Mouse (Mus musculus) forebrain, postnatal 0 days (tissue): ENCODE data around the gene Dapp1. TPM values are rescaled to one million over a fixed set of nuclear protein-coding genes. Genes with fewer than 3 reads are reported as not detected.
A peak's percentile ranks its signal among the peaks of the same experiment; 100 is the strongest.

ENCODE experiments used
- ATAC-seq: fragments of 200-750 bp; cut with Nextera tagmentation; 2 replicates; pipeline ENCODE4 v1.8.0; 2017; ENCODE audit warnings: mild to moderate bottlenecking, moderate library complexity
- DNase-seq: peaks from one replicate; pipeline ENCODE4 v3.0.0-alpha.2; 2015
- H3K27ac ChIP-seq: fragments of 300-500 bp; sonication (generic); 2 replicates; pipeline ENCODE4 v1.5.1; 2014; ENCODE audit warnings: low read depth, mild to moderate bottlenecking, antibody characterized with exemption, low read length, moderate library complexity, mixed read lengths
- H3K27me3 ChIP-seq: fragments of 300-500 bp; sonication (generic); 2 replicates; pipeline ENCODE4 v1.6.1; 2014; ENCODE audit warnings: mild to moderate bottlenecking, low read length, mixed read lengths; ENCODE audit not compliant: insufficient read depth
- H3K36me3 ChIP-seq: fragments of 300-500 bp; sonication (generic); 2 replicates; pipeline ENCODE4 v1.6.1; 2014; ENCODE audit warnings: mild to moderate bottlenecking, moderate library complexity; ENCODE audit not compliant: insufficient read depth
- H3K4me1 ChIP-seq: fragments of 300-500 bp; sonication (generic); 2 replicates; pipeline ENCODE4 v1.6.1; 2014; ENCODE audit warnings: antibody characterized with exemption; ENCODE audit not compliant: insufficient read depth
- H3K4me2 ChIP-seq: fragments of 300-500 bp; sonication (generic); 2 replicates; pipeline ENCODE4 v1.6.1; 2014; ENCODE audit warnings: low read depth, mild to moderate bottlenecking, moderate library complexity
- H3K4me3 ChIP-seq: fragments of 300-500 bp; sonication (generic); 2 replicates; pipeline ENCODE4 v1.5.1; 2014; ENCODE audit warnings: low read depth, low read length, mixed read lengths
- H3K9ac ChIP-seq: fragments of 300-500 bp; sonication (generic); 2 replicates; pipeline ENCODE4 v1.6.1; 2014; ENCODE audit warnings: mild to moderate bottlenecking
- H3K9me3 ChIP-seq: fragments of 300-500 bp; sonication (generic); 2 replicates; pipeline ENCODE4 v1.6.1; 2016; ENCODE audit warnings: low read length
- CTCF ChIP-seq: sonication (generic); IDR thresholded peaks from 2 replicates; pipeline ENCODE4 v1.5.1; 2016; ENCODE audit warnings: antibody characterized with exemption, control low read depth, low read depth
- WGBS: fragments of 180-500 bp; shearing (Covaris S2); extraction: QIAGEN DNeasy Blood & Tissue Kit; methylation state at CpG from one replicate; pipeline ENCODE4 v1.1.7; 2014; 5-methylcytosine and 5-hydroxymethylcytosine counted together
- polyA plus RNA-seq: library from polyadenylated mRNA; unstranded; fragments of >200 nt; fragmentation: Nextera tagmentation; extraction: Ambion mirVana; gene quantifications from 2 replicates; pipeline ENCODE4 v1.2.1, GENCODE M21; 2015
- total RNA-seq: library from RNA; depleted of rRNA; stranded (reverse); fragments of >200 nt; gene quantifications from 2 replicates; pipeline ENCODE4 v1.2.3, GENCODE M21; 2014

Gene Dapp1
- total and polyA plus RNA-seq, 2 experiments from 2014 or later, result 3.3 to 4.3 TPM

GRCm38 (mm10) chr3:137900149-137900548 is 81.2 kb downstream of the Dapp1 start:
- H3K36me3 ChIP-seq, result peaks cover 27% of the 10 kb centered on the region
- ATAC-seq (peak; percentile 61), DNase-seq (peak; percentile 58)
- 34% methylated on average over 10 of the region's 10 CpGs for WGBS
- no peak for TF ChIP-seq CTCF
- H3K27ac ChIP-seq, result no peak overlapping the region
- no peak overlapping the region for H3K4me3 ChIP-seq
- H3K4me2 ChIP-seq, result no peak overlapping the region
- no peaks in the 10 kb centered on the region for H3K4me1 ChIP-seq
- no peaks in the 10 kb centered on the region for H3K9me3 ChIP-seq
- H3K27me3 ChIP-seq, result no peaks in the 10 kb centered on the region
- no peak overlapping the region for H3K9ac ChIP-seq

GRCm38 (mm10) chr3:137897685-137898084 is 83.7 kb downstream of the Dapp1 start:
- TF ChIP-seq CTCF, result no peak
- DNase-seq (no peak), ATAC-seq (no peak)
- no peak overlapping the region for H3K4me3 ChIP-seq
- no peaks in the 10 kb centered on the region for H3K4me1 ChIP-seq
- no peak overlapping the region for H3K27ac ChIP-seq
- 86% methylated on average over 5 of the region's 5 CpGs for WGBS
- H3K9me3 ChIP-seq, result no peaks in the 10 kb centered on the region
- no peak overlapping the region for H3K4me2 ChIP-seq
- no peaks in the 10 kb centered on the region for H3K27me3 ChIP-seq
- no peak overlapping the region for H3K9ac ChIP-seq
- H3K36me3 ChIP-seq, result peaks cover 33% of the 10 kb centered on the region

- peaks cover 26% of the 10 kb centered on the region for H3K36me3 ChIP-seq
- no peak overlapping the region for H3K27ac ChIP-seq
- ATAC-seq (no peak), DNase-seq (no peak)
- no peaks in the 10 kb centered on the region for H3K4me1 ChIP-seq
- H3K9me3 ChIP-seq, result no peaks in the 10 kb centered on the region
- H3K27me3 ChIP-seq, result no peaks in the 10 kb centered on the region
- no peak overlapping the region for H3K9ac ChIP-seq
- no peak overlapping the region for H3K4me3 ChIP-seq
- 98% methylated on average over 3 of the region's 3 CpGs for WGBS
- no peak for TF ChIP-seq CTCF
- no peak overlapping the region for H3K4me2 ChIP-seq
Measured at GRCm38 (mm10) chr3:137896867-137897266, 84.5 kb downstream of the Dapp1 start.

- Histone ChIP-seq H3K9ac (no peak overlapping the region), H3K4me3 (no peak overlapping the region), H3K9me3 (no peaks in the 10 kb centered on the region), H3K4me2 (no peak overlapping the region), H3K27ac (no peak overlapping the region), H3K27me3 (no peaks in the 10 kb centered on the region), H3K4me1 (no peaks in the 10 kb centered on the region), H3K36me3 (peaks cover 26% of the 10 kb centered on the region)
- ATAC-seq (no peak), DNase-seq (no peak)
- TF ChIP-seq CTCF, result no peak
- 82% methylated on average over 4 of the region's 4 CpGs for WGBS
Measured at GRCm38 (mm10) chr3:137896386-137896785, 85.0 kb downstream of the Dapp1 start.

GRCm38 (mm10) chr3:137895196-137895595 is 86.1 kb downstream of the Dapp1 start:
- no peak overlapping the region for H3K4me3 ChIP-seq
- ATAC-seq (no peak), DNase-seq (no peak)
- no peaks in the 10 kb centered on the region for H3K4me1 ChIP-seq
- peak; percentile 39 for TF ChIP-seq CTCF
- H3K36me3 ChIP-seq, result peaks cover 23% of the 10 kb centered on the region
- WGBS, result 94% methylated on average over 3 of the region's 3 CpGs
- no peaks in the 10 kb centered on the region for H3K9me3 ChIP-seq
- no peak overlapping the region for H3K9ac ChIP-seq
- H3K27me3 ChIP-seq, result no peaks in the 10 kb centered on the region
- H3K4me2 ChIP-seq, result no peak overlapping the region
- no peak overlapping the region for H3K27ac ChIP-seq

GRCm38 (mm10) chr3:137893789-137894188 is 87.6 kb downstream of the Dapp1 start:
- H3K4me1 ChIP-seq, result no peaks in the 10 kb centered on the region
- no peak overlapping the region for H3K9ac ChIP-seq
- no peak overlapping the region for H3K4me3 ChIP-seq
- WGBS, result 86% methylated on average over 4 of the region's 4 CpGs
- DNase-seq (no peak), ATAC-seq (no peak)
- no peak overlapping the region for H3K4me2 ChIP-seq
- no peaks in the 10 kb centered on the region for H3K9me3 ChIP-seq
- TF ChIP-seq CTCF, result no peak
- no peak overlapping the region for H3K27ac ChIP-seq
- H3K27me3 ChIP-seq, result no peaks in the 10 kb centered on the region
- H3K36me3 ChIP-seq, result peaks cover 27% of the 10 kb centered on the region

- peaks cover 24% of the 10 kb centered on the region for H3K36me3 ChIP-seq
- H3K4me2 ChIP-seq, result no peak overlapping the region
- TF ChIP-seq CTCF, result no peak
- no peaks in the 10 kb centered on the region for H3K4me1 ChIP-seq
- DNase-seq (no peak), ATAC-seq (no peak)
- no peaks in the 10 kb centered on the region for H3K27me3 ChIP-seq
- H3K4me3 ChIP-seq, result no peak overlapping the region
- H3K9me3 ChIP-seq, result no peaks in the 10 kb centered on the region
- no peak overlapping the region for H3K9ac ChIP-seq
- H3K27ac ChIP-seq, result no peak overlapping the region
- 72% methylated on average over 4 of the region's 4 CpGs for WGBS
Measured at GRCm38 (mm10) chr3:137892118-137892517, 89.2 kb downstream of the Dapp1 start.

- Histone ChIP-seq H3K27ac (no peak overlapping the region), H3K4me2 (no peak overlapping the region), H3K4me1 (no peaks in the 10 kb centered on the region), H3K9me3 (no peaks in the 10 kb centered on the region), H3K27me3 (no peaks in the 10 kb centered on the region), H3K4me3 (no peak overlapping the region), H3K36me3 (peaks cover 20% of the 10 kb centered on the region), H3K9ac (no peak overlapping the region)
- ATAC-seq (no peak), DNase-seq (no peak)
- TF ChIP-seq CTCF, result no peak
- 69% methylated on average over 3 of the region's 3 CpGs for WGBS
Measured at GRCm38 (mm10) chr3:137891089-137891488, 90.3 kb downstream of the Dapp1 start.
